Mouse (Mus musculus) layer of hippocampus, postnatal 36 days (tissue): ENCODE results near the gene Ttc41. TPM values are rescaled to one million over a fixed set of nuclear protein-coding genes. Genes with fewer than 3 reads are reported as not detected.
"Not testable (repeated sequence)": the region's sequence is repeated elsewhere in the genome, so short reads cannot be mapped to it uniquely, and the experiment has no call there.

Source experiments
- DNase-seq, 2 experiments: peaks; one replicate each; pipeline ENCODE4 v3.0.0; 2022
- total RNA-seq, 2 experiments: library from RNA; stranded (reverse); gene quantifications; 2 replicates each; pipeline ENCODE4 v1.2.3; 2021

Gene Ttc41
- total RNA-seq, result 1 to 10 TPM; 1.2 to 2.4 TPM

DNA sequence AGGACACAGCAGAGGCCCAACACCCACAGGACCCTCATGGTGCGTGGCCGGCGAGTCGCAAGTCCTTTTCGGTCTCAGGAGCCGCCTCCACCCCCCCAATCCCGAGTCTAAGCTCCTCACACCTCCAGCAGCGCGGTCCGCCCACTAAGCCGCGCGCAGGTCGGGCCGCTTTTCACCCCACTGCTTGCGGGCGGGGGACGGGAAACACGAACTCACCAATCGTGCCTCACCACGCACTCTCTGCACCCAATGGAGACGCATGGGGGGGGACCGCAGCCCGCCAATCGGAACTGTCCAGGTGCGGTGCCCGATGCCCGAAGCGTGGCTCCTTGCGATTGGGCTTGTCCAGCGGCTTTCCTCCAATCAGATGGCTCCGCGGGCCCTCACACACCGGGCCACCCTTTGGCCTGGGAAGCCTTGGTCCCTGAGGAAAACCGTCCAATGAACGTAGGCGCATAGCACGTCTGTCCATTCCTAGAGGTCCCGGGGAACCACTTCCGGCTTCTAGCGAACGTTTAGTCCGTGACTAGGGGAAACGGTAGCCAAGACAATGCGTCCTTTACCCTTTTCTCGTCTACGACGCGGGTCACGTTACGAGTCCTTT, at the start of gene Ttc41, which contains the start of gene Hsp90b1:
Ttc41 (plus strand) TSS at position 494 of the 604 bp plus-strand sequence.
Hsp90b1 (minus strand) TSS at position 192 of the 604 bp plus-strand sequence.
- DNase-seq, result peak; percentile 99 to 100

DNA sequence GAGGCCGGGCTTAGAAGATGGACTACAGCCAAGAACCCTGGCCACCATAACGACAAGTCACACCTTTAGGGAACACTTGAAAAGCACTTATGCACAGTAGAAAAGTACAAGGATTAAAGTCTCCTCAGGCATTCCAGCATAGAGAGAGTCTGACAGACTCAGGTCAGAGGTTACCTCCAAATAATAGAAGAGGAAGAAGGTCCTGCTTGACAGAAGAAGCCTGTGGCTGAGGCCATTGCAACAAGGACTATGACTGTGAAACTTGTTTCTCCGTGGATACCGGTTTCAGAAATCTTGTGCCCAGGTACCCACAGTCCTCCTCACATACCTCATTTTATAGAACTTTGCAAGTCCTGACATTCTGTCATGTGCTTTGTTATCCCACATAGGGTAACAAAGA, 35.1 kb upstream of the Ttc41 start:
- not testable (repeated sequence) for DNase-seq

DNA sequence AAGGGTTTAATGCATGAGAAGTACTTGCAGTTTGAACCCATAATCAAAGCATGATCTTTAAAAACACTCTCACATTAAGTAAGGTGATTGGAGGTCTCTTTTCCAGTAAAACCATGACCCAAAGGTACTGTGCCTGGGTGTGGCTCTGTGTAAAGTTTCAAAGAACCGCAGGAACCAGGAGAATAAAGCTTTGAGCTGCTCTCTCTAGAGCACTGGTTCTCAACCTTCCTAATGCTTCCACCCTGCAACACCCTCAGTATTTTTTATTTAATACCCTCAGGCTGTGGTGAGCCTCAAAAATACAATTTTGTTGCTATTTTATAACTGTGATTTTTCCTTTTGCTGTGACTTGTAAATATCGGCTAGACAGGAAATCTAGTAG, 20.8 kb upstream of the Ttc41 start:
- not testable (repeated sequence) for DNase-seq

DNA sequence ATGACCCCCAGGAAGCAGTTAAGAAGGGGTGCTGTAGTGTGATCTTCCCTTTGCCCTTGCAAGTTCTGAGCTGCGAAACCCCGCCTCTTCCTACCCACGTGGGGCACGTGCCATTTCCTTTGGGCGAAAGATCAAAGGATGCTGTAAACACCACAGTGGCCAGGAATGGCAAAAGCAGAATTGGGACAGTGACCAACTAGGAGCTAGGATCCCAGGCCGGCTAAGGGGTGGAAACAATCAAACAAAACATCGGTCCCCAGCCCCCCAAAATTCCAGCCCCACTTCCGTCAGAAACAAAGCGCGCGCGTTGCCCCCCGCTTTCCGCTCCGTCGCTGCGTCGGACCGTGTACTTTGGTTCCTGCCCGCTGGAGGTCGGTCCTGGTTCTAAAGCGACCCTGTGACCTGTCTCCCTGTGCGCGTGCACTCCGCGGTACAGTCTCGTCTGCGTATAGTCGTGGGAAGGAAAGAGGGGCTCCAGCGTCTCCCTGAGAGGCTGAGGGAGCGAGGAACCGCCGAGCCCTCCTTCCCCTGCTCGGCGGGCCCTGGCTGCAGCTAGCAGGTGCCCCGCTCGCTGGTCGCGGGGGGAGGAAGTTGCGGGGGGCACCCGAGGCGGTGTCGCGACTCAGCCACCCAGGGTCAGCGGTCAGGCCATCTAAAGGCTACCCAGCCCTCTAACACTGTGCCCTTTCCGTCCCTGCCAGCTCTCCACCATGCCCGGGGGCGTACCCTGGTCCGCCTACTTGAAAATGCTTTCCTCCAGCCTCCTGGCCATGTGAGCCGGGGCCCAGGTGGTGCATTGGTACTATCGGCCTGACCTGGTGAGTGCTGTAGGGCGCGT, 20.2 kb upstream of the Ttc41 start:
- peak; percentile 79 for DNase-seq

DNA sequence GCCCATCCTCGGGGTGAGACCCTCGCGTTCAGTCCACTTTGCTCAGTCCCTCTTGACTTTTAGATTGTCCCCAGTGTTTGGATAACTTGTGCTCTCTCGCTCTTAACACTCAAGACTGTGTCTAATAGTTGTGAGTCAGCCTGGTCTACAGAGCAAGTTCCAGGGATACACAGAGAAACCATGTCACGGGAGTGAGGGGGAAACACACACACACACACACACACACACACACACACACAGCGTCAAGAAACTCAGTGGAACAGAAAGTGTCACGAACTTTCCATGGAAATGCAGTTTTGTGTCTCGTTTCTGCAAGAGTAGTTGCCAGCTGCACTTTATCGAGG, 19.6 kb upstream of the Ttc41 start:
- DNase-seq, result not testable (repeated sequence)

DNA sequence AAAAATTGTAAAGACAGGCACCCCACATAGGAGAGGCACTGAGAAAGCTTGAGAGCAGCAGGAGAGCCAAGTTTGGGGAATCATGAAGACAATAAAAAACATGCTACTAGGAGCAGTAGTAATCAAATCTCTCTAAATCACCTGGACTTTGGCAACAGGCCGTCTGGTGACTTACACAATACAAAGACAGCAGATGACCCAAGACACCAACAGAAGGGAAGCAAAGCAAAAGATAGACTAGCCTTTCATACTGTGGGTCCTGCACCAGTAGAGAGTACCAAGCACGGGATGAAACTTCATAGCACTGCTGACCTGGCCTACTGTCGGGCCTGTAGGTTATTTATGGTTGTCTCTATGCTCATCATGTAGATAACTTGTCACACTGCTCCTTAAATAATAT, 5.4 kb upstream of the Ttc41 start:
- DNase-seq, result no peak

DNA sequence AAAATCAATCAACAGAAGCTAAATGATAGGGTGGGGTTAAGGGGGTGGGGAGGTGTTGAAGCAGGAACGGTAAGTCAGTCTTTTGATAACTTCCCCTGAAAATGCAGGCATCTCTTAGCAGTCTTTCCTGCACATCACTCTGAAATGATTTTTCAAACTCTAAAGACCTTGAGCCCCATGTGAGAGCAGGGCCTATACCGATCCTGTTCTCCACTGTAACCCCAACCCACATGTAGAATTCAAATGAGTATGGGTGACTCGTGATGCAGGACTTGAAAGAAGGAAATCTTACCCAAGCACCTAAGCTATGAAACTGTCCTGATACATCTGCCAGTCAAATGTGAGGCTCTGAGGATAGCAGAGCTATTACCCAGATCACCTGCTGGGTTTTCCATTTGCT, 4.6 kb upstream of the Ttc41 start:
- no peak for DNase-seq

DNA sequence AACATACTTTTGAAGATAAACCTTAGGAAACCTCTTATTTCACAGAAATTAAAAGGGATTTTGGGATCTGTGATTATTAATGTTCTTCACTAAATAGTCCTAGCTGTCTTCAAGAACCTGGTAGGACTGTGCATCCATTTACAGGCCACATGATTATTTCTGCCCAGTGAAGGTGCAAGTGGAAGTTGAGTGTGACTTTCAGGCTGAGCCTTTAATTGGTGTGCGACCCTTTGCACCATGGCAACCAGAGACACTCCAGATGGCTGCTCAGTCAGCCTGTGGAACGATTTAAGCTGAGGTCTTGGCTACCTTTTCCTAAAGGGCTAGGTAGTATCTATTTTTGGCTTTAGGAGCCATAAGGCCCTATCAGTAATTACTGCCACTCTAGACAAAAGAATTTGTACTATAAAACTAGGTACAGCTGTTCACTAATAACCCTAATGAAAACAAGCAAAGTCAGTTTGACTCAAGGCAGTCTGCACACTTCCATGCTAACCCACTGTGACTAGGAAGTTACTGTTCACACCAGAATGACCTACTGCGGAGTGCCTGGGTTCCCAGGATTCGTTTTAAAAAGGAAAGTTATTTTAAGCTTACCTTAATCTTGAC, 3.2 kb upstream of the Ttc41 start:
- no peak for DNase-seq

DNA sequence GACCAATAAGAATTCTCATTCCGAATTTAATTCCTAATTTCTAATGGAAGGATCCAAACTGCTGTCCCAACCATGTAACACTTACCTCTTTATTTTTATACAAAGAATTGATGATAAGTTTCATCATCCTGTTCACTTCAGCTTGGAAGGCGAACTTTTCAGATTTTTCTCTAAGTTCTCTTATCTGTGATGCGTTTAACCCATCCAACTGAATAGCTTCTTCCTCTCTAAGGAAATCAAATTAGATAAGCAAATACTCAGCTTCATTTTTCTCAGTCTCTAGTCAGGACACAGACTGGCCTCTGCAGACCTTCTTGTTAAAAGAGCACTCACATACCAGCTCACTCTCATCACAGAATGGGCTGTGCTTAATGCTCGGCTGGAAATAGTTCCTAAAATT, 2.2 kb upstream of the Ttc41 start:
- no peak for DNase-seq

DNA sequence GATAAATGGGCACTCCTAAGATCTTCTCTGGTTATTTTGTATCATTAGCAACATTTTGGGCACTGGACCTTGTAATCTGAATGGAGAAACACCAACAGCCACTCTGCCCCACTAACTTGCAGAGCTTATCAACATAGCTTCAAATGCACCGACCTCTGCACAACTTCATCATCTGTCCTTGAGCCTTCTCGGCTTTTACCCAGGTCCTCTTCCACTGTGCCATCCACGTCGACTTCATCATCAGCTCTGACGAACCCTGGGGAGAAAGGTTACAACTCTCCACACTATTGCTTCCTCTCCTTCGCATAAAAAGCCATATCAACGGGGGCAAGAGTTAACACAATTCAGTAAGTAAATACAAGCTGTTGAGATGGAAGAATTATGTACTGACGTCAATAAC, 1.5 kb upstream of the Ttc41 start:
- DNase-seq, result no peak

DNA sequence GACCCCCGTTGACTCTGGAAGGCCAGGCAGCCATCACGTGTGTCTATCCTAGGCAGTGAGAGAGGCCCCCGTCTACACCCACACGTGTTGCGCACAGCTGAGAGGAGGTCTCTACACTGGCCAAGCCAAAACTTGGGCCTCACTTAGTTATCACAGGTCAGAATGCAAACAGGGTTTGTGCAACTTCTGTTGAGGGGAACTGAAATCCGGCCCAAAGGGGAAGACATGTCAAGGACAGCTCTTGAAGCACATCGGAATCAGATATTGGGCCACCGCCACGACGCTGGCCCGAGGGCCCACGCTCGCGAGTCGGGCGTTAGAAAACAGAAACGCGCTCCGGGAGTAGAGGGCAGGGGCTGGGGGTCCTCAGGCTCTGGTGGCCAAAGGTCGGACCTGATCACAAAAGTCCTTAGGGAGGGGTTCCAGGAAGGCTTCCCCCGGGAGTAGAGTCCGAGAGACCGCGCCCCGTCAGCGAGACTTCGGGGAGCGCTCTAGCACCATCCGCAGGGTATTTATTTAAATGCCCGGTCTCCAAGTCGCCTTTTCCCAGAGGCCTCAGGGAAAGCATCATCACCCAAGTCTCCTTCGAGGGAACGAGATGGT, 921 bp upstream of the Ttc41 start:
- DNase-seq, result no peak

DNA sequence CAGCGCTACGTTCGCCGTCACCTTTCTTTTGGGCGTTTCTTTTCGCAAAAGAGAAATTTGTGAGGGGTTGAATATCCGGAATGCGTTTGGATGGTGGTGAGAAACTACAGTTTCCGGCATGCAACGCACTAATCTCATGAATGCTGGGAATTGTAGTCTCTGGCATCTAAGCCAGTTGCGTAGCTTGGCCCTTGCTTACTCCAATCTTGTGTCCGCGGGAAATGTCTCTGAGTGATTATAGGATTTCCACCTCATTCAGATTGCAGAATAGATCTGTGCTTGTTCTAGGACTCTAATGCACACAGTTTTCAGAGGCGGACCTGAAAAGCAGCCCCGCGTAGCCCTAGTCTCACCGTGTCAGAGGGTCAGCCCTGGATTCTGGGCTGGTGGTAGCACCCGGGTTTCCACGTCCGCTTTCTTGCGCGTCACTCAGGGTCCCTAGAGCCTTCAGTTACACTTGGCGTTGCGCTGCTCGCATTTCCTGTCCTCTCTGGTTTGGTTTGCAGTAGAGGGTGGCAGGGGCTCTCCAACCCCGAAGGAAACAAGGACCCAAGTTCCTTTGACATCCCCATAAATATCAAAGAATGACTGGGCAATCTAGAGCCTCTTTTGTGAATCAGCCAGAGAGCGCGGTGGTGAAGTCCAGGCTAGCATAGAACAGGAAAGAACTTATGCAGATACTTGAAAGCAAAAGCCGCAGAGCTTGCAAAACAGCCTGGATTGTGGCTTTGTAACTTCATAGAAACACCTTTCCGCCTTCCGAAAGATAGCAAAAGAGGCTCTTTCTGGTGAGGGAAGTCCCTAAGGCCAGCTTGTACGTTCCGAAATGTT, 526 bp downstream of the Ttc41 start:
- no peak for DNase-seq

DNA sequence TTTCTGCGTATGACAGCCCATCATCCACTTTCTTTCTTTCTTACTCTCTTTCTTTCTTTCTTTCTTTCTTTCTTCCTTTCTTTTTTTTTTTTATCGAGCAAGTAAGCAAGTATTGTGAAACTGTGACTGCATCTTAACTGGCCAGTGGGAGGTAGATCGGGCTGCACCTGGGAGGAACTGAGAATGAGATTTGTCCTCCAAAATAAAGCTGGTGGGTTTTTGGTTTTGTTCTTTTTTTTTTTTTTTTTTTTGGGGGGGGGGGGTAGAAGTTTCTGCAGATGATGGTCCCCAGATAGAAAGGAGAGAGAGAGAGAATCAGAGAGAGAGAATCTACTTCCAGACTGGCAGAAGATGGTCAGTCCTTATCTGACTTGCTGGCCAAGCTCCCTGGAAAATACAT, 1.5 kb downstream of the Ttc41 start:
- DNase-seq, result no peak

DNA sequence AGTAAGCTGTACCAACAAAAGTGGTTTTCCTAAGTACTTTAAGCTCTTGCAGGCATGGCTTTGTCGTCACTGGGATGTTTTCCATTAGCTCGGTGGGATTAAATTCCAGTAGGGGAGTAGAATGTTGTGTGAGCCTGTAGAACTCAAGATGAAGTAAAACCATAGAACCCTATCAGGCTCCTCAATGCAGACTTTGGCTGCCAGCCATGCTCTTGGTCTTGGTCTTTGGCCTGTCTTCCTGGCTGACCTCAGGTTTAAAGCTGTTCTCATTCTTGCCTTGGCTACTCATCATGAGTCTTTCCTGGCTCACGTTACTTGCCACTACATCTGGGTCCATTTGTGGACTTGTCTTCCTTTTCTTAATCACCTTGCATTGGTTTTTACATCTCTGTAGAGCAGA, 6.5 kb downstream of the Ttc41 start:
- no peak for DNase-seq

DNA sequence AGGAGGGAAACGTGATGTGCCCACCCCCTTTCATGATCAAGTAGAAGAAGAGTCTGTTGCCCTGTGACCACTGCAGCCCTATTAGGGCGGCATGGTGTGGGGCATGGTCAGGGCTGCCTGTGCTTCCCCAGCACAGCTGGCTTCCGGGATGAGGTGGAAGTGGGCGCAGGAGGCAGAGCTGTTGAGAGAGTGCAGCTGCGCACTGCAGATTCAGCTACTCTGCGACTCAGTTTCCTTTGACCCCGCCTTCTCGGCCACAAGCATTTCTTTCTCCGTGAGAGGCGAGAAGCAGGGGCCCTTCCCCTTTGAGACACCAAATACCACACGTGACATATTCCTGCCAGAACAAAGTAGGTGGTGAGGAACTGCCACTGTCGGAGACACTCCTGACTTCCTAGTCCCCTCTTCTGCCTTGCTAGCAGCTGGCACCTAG, 22.0 kb downstream of the Ttc41 start:
- peak; percentile 12 to 16 for DNase-seq

DNA sequence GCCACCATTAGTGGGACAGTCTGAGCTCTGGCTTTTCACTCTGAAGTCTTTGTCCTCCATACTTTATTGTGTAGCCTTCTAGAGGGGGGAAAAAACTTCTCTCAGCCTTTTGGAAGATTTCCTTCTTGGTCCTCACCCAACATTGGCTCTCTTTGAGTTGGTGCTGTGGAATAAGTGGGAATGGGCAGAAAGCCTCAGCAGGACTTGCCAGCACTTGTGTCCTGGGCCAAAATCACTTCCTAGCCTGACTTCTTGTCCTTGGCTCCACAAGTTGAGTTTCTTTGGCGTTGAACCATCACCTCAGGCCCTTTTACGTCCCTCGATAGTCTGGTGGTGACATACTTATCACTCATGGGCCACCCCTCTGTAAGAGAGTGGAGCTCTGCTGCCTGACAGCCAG, 22.6 kb downstream of the Ttc41 start:
- DNase-seq, result peak in 1 of 2 experiments; percentile 6

DNA sequence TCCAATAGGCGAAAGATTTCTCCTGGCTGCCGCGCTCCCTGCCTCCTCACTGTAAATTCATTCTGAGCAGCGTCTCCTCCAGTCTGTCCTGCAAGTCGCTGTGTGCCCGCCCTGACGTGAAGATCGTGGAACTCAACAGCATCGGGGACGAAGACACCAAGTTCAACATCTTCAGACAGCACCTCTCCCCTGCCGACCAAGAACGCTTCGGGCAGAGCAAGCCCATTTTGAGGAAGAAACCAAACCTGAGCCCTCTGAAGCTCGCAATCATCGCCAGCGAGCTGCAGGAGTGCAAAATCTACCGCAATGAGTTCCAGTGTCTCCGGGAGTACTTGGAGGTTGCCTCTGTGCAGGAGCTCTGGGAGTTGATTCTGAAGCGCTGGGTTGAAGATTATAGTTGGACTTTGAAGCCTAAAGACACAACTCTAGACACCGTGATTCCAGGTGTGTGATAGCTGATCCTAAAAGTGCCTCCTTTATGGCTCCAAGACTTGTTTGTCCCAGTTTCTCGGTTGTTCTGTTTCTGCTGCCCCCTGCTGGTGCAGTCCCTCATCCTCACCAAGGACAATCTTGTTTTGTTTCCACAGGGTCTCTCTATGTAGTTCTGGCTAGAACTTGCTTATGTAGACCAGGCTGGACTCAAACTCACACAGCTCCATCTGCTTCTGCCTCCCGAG, 25.4 kb downstream of the Ttc41 start:
- peak; percentile 80 to 82 for DNase-seq

DNA sequence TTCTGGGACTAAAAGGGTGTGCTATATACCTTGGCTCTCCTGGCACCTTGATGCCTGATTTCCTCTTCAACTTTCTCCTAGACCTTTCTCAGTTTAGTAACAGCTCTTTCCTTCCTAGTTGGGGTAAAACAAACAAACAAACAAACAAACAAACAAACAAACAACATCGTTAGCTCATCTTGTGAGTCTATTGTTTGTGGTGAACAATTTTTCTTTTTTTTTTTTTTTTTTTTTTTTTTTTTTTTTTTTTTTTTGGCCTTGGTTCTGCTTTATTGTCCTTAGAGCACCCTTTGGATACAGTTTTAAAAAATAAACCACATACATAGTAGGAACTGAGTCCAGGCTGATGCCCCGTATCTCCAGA, 25.9 kb downstream of the Ttc41 start:
- no peak for DNase-seq

DNA sequence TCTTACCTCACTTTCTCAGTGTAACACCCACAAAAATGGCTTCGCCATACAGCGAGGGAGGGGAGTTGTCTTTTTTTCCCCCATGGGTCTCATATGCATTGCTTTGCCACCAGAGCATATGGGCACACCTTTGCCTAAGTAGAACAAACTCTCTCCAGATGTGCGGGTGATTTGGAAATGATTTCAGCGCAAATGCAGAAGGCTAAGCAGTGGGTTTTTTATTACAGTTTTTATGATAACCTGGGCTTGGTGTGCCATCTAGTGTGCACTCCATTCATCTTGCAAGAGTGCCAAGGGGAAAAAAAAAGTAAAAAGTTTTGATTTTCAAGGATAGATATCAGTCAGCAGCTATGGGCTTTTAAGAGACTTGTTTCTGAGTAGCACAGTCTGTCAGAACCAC, 29.4 kb downstream of the Ttc41 start:
- no peak for DNase-seq

DNA sequence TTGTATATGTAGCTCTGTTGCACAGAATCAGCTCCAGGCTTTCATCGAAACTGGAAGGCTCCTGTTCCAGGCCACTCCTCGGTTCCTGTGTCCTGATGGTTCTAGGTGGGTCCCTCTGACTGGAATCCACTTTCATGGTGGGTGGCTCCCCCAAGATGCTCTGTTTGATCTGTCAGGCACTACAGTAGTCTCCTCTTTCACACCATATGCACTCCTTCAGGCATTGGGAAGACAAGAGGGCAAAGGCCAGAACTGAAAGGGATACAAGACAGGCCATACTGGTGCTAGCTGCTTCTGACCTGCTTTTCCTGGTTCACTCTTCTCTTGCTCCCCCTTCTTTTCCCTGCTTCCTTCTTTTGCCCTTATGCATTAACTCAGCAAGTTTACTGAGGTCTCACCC, 37.3 kb downstream of the Ttc41 start:
- DNase-seq, result no peak

DNA sequence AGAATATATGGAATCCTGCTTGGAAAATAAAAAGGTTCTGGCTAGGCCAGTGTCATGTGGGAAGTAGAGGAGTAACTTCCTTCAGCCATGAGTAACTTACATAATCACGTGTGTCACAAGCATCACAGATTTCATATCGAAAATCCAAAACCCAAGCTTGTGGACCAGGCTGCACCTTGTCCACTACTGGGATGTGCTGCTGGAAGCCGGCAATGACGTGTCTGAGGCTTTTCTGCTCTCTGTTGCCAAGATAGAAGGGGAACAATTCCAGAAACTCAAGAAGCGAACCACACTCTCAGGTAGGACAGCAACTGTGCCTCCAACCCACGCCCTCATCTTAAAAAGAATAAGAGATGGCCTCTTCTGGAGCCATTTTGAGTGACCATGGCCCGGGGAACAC, 38.7 kb downstream of the Ttc41 start:
- DNase-seq, result no peak
